Mouse (Mus musculus) midbrain, embryonic 14.5 days (tissue): ENCODE results near the gene Gm29735. TPM values are rescaled to one million over a fixed set of nuclear protein-coding genes. Genes with fewer than 3 reads are reported as not detected.

ENCODE experiments used
- polyA plus RNA-seq: library from polyadenylated mRNA; unstranded; fragments of >200 nt; fragmentation: Nextera tagmentation; extraction: Ambion mirVana; gene quantifications from 2 replicates; pipeline ENCODE4 v1.2.1, GENCODE M21; 2014

Gene Gm29735
- polyA plus RNA-seq, 1 experiment from 2014 or later, result not detected

Other genes starting within 250 kb of the Gm29735 start
- gene Tollip, start 238.6 kb downstream of the Gm29735 start, polyA plus RNA-seq, result 61.9 and 79.7 TPM in 2 replicates
- 23.9 and 33.5 TPM in 2 replicates for gene Brsk2, start 207.4 kb downstream of the Gm29735 start, polyA plus RNA-seq
- gene Mob2, start 96.0 kb downstream of the Gm29735 start, polyA plus RNA-seq, result 53.5 and 57.2 TPM in 2 replicates
- gene Dusp8, start 61.3 kb downstream of the Gm29735 start, polyA plus RNA-seq, result 112 and 126 TPM in 2 replicates
- 0.34 TPM in 1 of 2 replicates, not detected in the other for gene Gm45618, start 36.4 kb downstream of the Gm29735 start, polyA plus RNA-seq
- gene Gm39115, start 21.1 kb downstream of the Gm29735 start, polyA plus RNA-seq, result not detected in 2 replicates
- not detected in 2 replicates for gene Gm45337, start 12.5 kb downstream of the Gm29735 start, polyA plus RNA-seq
- not detected in 2 replicates for gene Gm4553, start 8.6 kb upstream of the Gm29735 start, polyA plus RNA-seq
- gene Krtap5-2, start 18.9 kb upstream of the Gm29735 start, polyA plus RNA-seq, result not detected in 2 replicates
- not detected in 2 replicates for gene Gm10153, start 33.3 kb upstream of the Gm29735 start, polyA plus RNA-seq
- gene Krtap5-3, start 44.3 kb upstream of the Gm29735 start, polyA plus RNA-seq, result not detected in 2 replicates
- not detected in 2 replicates for gene Gm7579, start 54.7 kb upstream of the Gm29735 start, polyA plus RNA-seq
- not detected in 2 replicates for gene Krtap5-5, start 72.9 kb upstream of the Gm29735 start, polyA plus RNA-seq
- gene Gm40460, start 84.0 kb upstream of the Gm29735 start, polyA plus RNA-seq, result not detected in 2 replicates
- not detected in 2 replicates for gene Gm2431, start 101.2 kb upstream of the Gm29735 start, polyA plus RNA-seq
- not detected in 2 replicates for gene Gm4559, start 117.2 kb upstream of the Gm29735 start, polyA plus RNA-seq
- gene Krtap5-1, start 140.0 kb upstream of the Gm29735 start, polyA plus RNA-seq, result not detected in 2 replicates
- not detected in 2 replicates for gene Krtap5-4, start 146.4 kb upstream of the Gm29735 start, polyA plus RNA-seq
- gene Ifitm10, start 216.6 kb upstream of the Gm29735 start, polyA plus RNA-seq, result 3.9 and 6.1 TPM in 2 replicates
- gene Gm49369, start 225.6 kb upstream of the Gm29735 start, polyA plus RNA-seq, result 1.8 TPM in 1 of 2 replicates, not detected in the other
- gene Ctsd, start 230.9 kb upstream of the Gm29735 start, polyA plus RNA-seq, result 208 and 229 TPM in 2 replicates